Mouse (Mus musculus) adrenal gland, adult 8-10 months (tissue): Measurements from ENCODE around the gene Tex14. TPM values are rescaled to one million over a fixed set of nuclear protein-coding genes. Genes with fewer than 3 reads are reported as not detected.
"Not testable (repeated sequence)": the region's sequence is repeated elsewhere in the genome, so short reads cannot be mapped to it uniquely, and the experiment has no call there.

Experiments
- DNase-seq: peaks from one replicate; pipeline ENCODE4 v3.0.0; 2022
- total RNA-seq, 4 experiments: library from RNA; stranded (reverse); gene quantifications; 2 replicates each; pipeline ENCODE4 v1.2.4; 2022

Tex14 gene
- total RNA-seq, 4 experiments from 2014 or later = 0.06 to 2.2 (median 1.1) TPM

DNA sequence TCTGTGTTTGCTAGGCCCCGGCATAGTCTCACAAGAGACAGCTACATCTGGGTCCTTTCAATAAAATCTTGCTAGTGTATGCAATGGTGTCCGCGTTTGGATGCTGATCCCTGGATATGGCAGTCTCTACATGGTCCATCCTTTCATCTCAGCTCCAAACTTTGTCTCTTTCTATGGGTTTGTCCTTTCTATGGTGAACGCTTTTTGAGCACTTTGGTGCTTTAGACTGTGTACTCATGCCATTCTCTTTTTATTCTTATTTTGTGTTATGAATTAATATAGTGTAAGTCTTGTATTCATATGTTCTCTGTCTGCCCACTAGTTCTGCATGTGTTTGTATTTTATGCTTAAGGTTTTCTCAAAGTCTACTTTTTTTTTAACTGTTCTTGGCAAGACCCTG, 67.2 kb downstream of the Tex14 start:
- not testable (repeated sequence) for DNase-seq

DNA sequence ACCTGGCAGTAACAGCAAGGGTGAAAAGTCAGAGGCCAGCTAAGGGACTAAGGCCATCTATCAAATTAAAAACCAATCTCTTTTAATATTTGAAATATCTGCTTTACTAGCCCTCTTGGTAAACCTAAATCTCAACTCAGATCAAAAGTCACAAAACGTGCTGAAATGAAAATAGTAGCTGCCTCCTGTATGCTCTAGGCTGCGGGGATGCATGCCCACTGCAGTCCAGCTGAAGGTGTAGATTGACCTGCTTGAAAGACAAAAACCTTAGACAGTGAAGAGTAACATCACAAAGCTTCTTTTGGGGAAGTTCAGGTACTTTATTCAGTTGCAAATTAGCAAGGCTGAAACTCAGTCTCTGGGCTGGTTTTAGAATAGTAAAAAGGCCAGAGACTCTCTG, 74.3 kb downstream of the Tex14 start:
- DNase-seq = not testable (repeated sequence)

- DNase-seq = no peak
Measured at GRCm38 (mm10) chr11:87483796-87484326, 79.0 kb downstream of the Tex14 start.

- DNase-seq = no peak
Measured at GRCm38 (mm10) chr11:87488948-87489347, 84.1 kb downstream of the Tex14 start.

DNA sequence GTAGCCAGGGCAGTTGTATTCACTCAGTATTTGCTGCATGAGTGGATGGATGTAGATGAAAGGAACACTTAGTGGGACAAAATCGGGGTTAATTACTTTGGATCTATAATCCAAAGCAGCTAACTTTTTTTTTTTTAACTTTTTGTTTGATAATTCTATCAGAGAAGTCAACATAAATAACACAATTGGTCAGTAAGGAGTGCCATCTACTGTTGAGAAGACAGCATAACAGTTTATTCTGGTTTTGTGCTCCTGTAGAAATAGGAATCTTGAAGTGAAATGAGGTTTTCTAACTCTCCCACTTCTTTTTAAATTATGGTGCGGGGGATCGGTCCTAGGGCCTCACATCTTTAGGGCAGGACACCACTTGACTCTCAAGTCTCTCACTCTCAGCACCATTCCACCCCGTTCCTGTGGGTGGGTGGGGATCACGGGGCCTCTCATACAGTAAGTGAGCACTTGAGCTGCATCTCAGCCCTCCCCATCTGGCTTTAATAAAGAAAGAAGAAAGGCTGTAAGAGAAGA, 99.9 kb downstream of the Tex14 start:
- no peak for DNase-seq

DNA sequence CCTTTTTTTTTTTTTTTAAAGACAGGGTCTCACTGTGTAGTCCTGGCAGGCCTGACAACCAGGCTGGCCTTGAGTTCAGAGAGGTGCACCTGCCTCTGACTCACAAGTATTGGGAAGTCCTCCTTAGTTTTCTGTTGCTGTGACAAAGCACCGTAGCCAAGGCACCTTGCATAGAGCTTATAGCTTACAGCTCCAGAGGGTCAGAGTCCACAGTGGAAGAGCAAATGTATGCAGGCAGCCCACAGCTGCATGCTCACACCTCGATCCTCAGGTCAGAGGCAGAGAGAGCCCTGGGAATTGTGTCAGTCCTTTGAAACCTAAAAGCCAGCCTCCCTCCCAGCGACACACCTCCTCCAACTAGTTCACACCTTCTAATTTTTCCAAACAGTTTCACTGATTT, 101.6 kb downstream of the Tex14 start:
- no peak for DNase-seq

DNA sequence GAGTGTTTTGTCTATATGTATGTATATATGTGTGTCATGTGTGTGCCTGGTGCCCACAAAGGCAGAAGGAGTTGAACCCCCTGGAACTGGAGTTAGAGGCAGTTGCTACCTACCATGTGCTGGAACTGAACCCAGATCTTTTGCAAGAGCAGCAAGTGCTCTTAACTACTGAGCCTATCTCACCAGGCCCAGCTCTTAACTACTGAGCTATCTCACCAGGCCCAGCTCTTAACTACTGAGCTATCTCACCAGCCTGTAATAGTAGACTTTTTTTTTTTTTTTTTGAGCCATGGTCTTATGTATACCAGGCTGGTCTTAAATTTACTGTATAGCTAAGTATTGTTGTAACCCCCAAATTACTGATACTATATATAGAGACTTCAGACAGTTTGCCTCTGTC, 102.2 kb downstream of the Tex14 start:
- DNase-seq = no peak

- peak; percentile 49 for DNase-seq
Measured at GRCm38 (mm10) chr11:87519260-87519659, 114.4 kb downstream of the Tex14 start.

DNA sequence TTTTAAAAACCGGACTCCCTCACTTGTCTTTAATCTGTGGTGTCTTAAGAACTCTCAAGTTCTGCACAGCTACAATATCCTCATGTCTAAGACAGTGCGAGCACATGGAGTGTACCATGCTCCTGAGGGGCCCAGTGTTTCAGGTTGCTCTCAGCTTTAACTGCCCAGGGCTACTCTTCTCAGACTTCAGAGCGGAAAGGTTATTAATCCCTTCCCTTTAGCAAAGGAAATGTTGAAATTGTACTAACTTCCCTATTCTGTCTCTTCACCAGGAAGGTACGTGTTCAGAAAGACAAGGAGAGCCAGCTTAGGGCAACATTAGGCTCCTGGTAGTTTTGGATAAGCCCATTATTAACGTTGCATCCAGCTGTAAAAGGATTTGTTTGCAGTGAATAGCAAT, 118.6 kb downstream of the Tex14 start:
- no peak for DNase-seq

DNA sequence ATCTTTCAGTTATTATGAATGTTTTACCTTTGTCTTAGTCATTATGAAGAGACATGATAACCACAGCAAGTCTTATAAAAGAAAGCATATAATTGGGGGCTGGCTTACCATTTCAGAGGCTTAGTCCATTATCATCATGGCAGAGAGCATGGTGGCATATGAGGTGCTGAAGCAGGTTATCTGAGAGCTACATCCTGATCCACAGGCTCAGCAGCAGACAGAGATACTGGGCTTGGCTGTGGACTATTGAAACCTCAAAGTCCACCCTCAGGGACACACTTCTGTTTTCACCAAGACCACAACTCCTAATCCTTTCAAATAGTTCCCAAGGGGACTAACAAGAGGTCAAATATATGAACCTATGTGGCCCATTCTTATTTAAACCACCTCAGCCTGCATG, 119.1 kb downstream of the Tex14 start:
- DNase-seq = no peak

DNA sequence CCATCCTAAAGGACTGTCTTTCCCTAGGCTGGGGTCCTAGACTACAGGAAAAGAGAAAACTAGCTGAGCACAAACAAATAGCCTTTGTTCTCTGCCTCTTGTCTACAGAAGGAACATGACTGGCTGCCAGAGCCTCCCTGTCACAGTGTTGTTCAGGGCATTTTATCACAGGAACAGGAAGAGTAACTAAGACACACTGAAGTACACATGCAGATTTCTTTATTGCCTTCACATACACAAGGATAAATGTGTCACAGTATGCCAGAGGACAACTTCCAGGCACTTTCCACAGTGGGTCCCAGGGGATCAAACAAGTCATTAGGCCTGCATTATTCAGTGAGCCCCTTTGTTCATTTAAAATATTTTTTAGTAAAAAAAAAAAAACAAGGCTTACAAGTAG, 119.9 kb downstream of the Tex14 start:
- DNase-seq = no peak

- DNase-seq = no peak
Measured at GRCm38 (mm10) chr11:87527364-87527763, 122.5 kb downstream of the Tex14 start.

- no peak for DNase-seq
Measured at GRCm38 (mm10) chr11:87527990-87528389, 123.1 kb downstream of the Tex14 start.

- no peak for DNase-seq
Measured at GRCm38 (mm10) chr11:87531695-87532094, 126.8 kb downstream of the Tex14 start.

GRCm38 (mm10) chr11:87542285-87542684, 137.4 kb downstream of the Tex14 start:
- no peak for DNase-seq

DNA sequence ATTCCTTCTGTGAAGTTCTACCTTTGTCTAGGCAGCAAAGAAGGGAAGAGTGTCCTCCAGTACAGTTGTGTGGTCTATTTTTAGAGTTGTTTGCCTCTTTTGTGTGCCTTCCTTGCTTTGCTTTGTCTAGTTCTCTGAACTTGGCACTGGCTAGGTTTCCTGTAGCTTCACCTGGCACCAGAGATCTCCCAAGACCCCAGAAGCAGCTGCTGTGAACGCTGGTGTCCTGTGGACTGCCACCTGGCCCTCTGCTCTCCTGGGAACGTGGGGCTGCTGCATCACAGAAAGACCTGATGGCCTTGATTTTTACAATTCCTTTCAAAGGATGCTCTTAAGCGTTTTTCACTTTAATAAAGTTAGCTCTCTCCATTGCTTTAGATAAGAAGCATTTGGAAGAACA, 138.0 kb downstream of the Tex14 start:
- DNase-seq = no peak

DNA sequence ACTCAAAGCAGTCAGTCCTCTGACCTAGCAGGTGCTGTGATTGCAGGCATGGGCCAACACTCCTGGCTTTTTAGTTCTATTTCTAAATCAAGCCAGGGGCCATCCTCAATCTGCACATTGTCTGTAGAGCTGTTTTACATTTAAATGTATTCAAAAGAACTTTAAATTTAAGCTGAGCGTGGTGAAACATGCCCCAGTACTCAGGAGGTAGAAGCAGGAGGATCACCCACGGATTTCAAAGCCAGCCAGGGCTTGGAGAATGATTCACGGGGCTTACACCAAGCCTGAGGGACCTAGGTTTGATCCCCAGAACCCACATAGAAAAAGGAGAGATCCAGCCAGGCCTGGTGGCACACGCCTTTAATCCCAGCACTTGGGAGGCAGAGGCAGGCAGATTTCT, 148.5 kb downstream of the Tex14 start:
- DNase-seq = no peak

- DNase-seq = no peak
Measured at GRCm38 (mm10) chr11:87554386-87554785, 149.5 kb downstream of the Tex14 start.

DNA sequence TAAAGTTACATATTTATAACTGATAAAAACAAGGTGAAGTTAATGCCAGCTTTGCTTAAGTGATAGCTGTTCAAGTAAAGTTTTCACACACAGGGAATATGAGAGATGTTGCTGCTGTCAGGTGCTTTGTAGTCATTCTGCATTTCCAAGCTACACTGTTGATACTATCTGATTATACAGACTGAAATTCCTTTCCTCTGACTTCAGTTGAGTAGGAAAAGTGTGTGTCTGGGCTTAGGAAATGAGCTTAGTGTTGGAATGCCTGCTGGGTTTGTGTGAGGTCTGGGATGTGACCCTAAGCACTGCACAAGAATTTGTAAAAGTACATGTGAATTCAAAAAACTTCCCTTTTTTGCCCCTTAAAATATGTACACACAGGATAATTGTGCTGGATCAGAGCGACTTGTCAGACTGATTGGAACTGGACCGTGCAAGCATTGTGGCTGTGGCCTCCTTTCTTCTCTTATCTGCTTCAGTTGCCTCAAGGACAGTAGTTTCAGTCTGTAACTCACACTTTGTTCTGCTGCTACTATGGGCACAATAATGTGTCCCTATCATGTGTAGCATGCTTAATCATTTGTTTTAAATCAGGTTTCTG, 150.3 kb downstream of the Tex14 start:
- no peak for DNase-seq

GRCm38 (mm10) chr11:87561208-87561607, 156.3 kb downstream of the Tex14 start:
- DNase-seq = no peak

GRCm38 (mm10) chr11:87566501-87566900, 161.6 kb downstream of the Tex14 start, which contains the start of gene Gm11492:
TSS of gene Gm11492 (plus strand) at chr11:87566653.
- DNase-seq = no peak

DNA sequence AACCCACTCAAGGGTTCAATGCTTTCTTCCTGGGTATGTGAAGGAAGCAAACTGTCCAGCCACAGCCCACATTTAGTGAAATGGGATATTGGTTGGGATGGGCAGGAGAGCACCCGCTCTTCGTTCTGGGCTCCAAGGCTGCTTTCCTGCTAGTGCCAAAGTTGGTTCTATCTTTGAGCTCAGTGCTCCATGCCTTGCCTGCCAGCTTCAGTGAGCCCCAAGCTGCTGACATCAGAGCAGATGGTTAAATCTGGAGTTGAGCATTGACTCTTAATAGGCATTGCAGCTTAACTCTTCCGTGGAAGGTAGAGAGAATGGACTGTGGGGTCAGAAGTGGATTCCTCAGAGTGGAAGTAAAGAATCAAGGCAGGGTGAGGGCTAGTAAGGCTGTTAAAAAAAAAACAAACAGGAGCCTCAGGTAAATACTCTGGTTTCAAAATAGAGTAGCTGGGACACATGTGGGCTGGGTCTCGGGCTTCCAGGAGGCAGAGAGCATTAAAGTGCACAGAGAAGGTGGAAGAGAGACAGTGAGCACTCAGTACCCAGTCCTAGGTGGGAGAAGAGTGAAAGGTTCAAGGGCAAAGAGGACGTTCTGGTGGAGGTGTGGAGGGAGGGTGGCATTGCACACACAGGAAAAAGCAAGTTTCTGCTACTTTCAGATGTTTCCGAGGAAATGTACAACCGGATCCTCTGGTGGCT, 163.5 kb downstream of the Tex14 start, which contains the start of gene Sept4:
Sept4 (plus strand) TSS at position 649 of the 699 bp plus-strand sequence.
- no peak for DNase-seq

GRCm38 (mm10) chr11:87570743-87571142, 165.9 kb downstream of the Tex14 start:
- DNase-seq = no peak
